Mouse (Mus musculus): ENCODE results near the gene Zfp612.

Zfp612 gene

GRCm38 (mm10) chr8:110079282-110080221, at the start of gene Zfp612:
TSS of gene Zfp612 (plus strand) at chr8:110079746.
- 5% methylated on average over 54 of the region's 54 CpGs for WGBS

GRCm38 (mm10) chr8:110033771-110034170, 45.8 kb upstream of the Zfp612 start:
- 59% methylated on average over 8 of the region's 8 CpGs for WGBS

GRCm38 (mm10) chr8:110034331-110034730, 45.2 kb upstream of the Zfp612 start:
- WGBS: 55% methylated on average over 4 of the region's 4 CpGs

GRCm38 (mm10) chr8:110036156-110036555, 43.4 kb upstream of the Zfp612 start:
- WGBS: 32% methylated on average over 2 of the region's 2 CpGs

- 45% methylated on average over 7 of the region's 7 CpGs for WGBS
Observed at GRCm38 (mm10) chr8:110039216-110039615, 40.3 kb upstream of the Zfp612 start.

- 91% methylated on average over 5 of the region's 5 CpGs for WGBS
Observed at GRCm38 (mm10) chr8:110039659-110040058, 39.9 kb upstream of the Zfp612 start, which contains the start of gene Chst4. TSS of gene Chst4 (minus strand) at chr8:110039740.

GRCm38 (mm10) chr8:110040509-110040908, 39.0 kb upstream of the Zfp612 start:
- 85% methylated on average over 4 of the region's 4 CpGs for WGBS

GRCm38 (mm10) chr8:110051208-110051607, 28.3 kb upstream of the Zfp612 start:
- 80% methylated on average over 6 of the region's 6 CpGs for whole genome bisulfite sequencing

- 77% methylated on average over 8 of the region's 8 CpGs for WGBS
Observed at GRCm38 (mm10) chr8:110058207-110058606, 21.3 kb upstream of the Zfp612 start.

- WGBS: 77% methylated on average over 9 of the region's 9 CpGs
Observed at GRCm38 (mm10) chr8:110064161-110064560, 15.4 kb upstream of the Zfp612 start.

- WGBS: 80% methylated on average over 18 of the region's 18 CpGs
Observed at GRCm38 (mm10) chr8:110064606-110065365, 14.8 kb upstream of the Zfp612 start.

- 90% methylated on average over 4 of the region's 4 CpGs for WGBS
Observed at GRCm38 (mm10) chr8:110065676-110066075, 13.9 kb upstream of the Zfp612 start.

- 90% methylated on average over 4 of the region's 4 CpGs for WGBS
Observed at GRCm38 (mm10) chr8:110069706-110070105, 9.8 kb upstream of the Zfp612 start.

- WGBS: 16% methylated on average over 9 of the region's 9 CpGs
Observed at GRCm38 (mm10) chr8:110071600-110071999, 7.9 kb upstream of the Zfp612 start.

GRCm38 (mm10) chr8:110074496-110074895, 5.0 kb upstream of the Zfp612 start:
- 82% methylated on average over 8 of the region's 8 CpGs for WGBS

- 77% methylated on average over 11 of the region's 11 CpGs for WGBS
Observed at GRCm38 (mm10) chr8:110082416-110083105, 3.0 kb downstream of the Zfp612 start.

GRCm38 (mm10) chr8:110091869-110092268, 12.3 kb downstream of the Zfp612 start:
- 42% methylated on average over 1 of the region's 1 CpGs for WGBS

GRCm38 (mm10) chr8:110100907-110101306, 21.4 kb downstream of the Zfp612 start, which contains the start of gene Gm21964:
TSS of gene Gm21964 (plus strand) at chr8:110101207.
- WGBS: 88% methylated on average over 12 of the region's 12 CpGs

GRCm38 (mm10) chr8:110101676-110102075, 22.1 kb downstream of the Zfp612 start:
- WGBS: 91% methylated on average over 15 of the region's 15 CpGs

GRCm38 (mm10) chr8:110102653-110103052, 23.1 kb downstream of the Zfp612 start, which contains the start of gene Gm17720:
TSS of gene Gm17720 (minus strand) at chr8:110102753.
- 97% methylated on average over 3 of the region's 3 CpGs for WGBS

GRCm38 (mm10) chr8:110119715-110120114, 40.2 kb downstream of the Zfp612 start:
- 47% methylated on average over 6 of the region's 6 CpGs for WGBS

GRCm38 (mm10) chr8:110130537-110130936, 51.0 kb downstream of the Zfp612 start:
- WGBS: 19% methylated on average over 13 of the region's 13 CpGs

Measured in cerebral cortex, adult 2 months (tissue).